Mouse (Mus musculus): ENCODE results near the gene Sult6b2. TPM values are rescaled to one million over a fixed set of nuclear protein-coding genes. Genes with fewer than 3 reads are reported as not detected.

The Sult6b2 gene
- total RNA-seq, 2 experiments from 2014 or later = not detected

DNA sequence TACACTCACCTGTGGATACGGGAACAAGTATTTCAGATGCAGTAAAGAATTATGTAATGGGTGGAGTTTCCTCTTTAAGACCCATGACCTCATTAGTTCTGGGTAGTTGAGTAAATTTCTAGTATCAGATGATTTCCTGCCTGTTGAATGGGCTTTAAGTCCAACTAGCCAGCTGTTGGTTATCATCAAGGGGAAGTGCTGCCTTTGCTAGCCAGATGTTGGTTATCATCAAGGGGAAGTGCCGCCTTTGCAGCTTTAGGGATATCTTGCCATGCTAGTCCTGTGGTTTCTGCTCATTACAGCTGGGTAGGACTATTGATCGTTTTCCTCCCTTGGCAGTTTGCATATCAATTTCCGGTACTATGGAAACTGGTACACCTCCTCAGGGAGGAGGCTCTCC, 2.0 kb upstream of the Sult6b2 start:
- intact Hi-C loops (cut with DNase I) = no loop called here
- TF ChIP-seq CTCF (IDR thresholded peaks at IDR 0.05) = no peak
- Histone ChIP-seq H3K4me3 (no peak overlapping the region), H3K27ac (no peak overlapping the region)
- no peak for DNase-seq (ENCODE audit: extremely low spot score in 1 of 2, low spot score in 2 of 2)

DNA sequence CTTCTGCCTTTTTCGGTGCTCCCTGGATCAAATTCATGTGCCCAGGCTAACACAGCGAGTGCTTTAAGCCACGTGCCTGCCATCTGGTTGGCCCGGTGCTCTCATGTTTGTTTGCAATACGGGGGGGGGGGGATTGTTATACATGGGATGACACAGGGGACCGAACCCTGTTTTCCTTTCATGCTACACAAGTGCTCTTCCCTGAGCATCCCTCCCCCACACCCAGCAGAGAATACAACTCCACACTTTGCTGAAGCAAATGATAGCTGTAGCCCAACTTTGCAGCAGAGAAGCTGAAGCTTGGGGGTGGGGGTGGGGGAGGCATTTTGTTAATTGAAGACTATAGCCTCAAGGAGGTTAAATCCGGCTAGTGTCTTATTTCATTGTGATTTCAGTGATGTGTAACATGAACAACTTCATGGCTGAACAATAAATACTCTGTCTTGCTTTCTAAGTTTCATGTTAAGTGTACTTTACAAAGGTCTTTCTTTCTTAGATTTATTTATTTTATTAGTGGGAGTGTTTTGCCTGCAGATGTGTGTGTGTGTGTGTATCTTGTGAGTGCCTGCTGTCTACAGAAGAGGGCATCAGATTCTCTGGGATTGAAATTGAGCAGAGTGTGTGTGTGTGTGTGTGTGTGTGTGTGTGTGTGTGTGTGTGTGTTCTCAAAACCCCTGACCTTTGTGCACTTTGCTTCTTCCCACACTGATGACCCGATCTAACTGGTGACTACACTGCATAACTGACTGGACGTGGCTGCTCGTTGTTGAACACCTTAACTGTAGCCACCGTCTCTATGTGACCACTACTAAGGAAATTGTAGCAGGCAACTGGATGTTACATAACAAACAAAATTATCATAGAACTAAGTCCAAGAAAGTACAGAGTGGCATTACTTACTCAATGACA, 1.4 kb downstream of the Sult6b2 start:
- intact Hi-C loops (cut with DNase I) = no loop called here

DNA sequence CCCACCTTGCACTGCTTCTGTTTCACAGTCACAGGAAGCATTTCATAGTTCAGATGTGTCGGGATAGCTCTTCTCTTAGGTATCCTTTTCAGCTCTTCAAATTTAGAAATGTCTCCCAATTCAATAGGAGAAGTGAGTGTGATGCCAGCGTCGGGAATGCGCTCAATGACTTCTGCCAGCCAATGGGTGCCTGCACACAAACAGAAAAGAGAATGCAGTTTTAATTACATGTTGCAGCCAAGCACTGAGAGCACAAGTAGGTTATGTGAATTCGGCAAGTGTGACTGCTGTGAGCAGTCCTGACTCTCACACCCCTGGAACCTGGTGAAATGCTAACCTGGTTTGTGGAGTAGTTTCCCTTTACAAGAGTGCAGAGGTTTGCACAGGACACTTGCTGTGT, 2.6 kb downstream of the Sult6b2 start:
- no peak for TF ChIP-seq CTCF (IDR thresholded peaks at IDR 0.05)
- no peak overlapping the region for H3K27ac ChIP-seq
- H3K4me3 ChIP-seq = no peak overlapping the region
- intact Hi-C loops (cut with DNase I) = no loop called here
- no peak for DNase-seq (ENCODE audit: extremely low spot score in 1 of 2, low spot score in 2 of 2)

More for the DNA sequence above, 1.4 kb downstream of the Sult6b2 start:
- H3K4me3 ChIP-seq = no peak overlapping the region
- H3K27ac ChIP-seq = no peak overlapping the region
- no peak for TF ChIP-seq CTCF (IDR thresholded peaks at IDR 0.05)
- no peak for DNase-seq (ENCODE audit: extremely low spot score in 1 of 2, low spot score in 2 of 2)

DNA sequence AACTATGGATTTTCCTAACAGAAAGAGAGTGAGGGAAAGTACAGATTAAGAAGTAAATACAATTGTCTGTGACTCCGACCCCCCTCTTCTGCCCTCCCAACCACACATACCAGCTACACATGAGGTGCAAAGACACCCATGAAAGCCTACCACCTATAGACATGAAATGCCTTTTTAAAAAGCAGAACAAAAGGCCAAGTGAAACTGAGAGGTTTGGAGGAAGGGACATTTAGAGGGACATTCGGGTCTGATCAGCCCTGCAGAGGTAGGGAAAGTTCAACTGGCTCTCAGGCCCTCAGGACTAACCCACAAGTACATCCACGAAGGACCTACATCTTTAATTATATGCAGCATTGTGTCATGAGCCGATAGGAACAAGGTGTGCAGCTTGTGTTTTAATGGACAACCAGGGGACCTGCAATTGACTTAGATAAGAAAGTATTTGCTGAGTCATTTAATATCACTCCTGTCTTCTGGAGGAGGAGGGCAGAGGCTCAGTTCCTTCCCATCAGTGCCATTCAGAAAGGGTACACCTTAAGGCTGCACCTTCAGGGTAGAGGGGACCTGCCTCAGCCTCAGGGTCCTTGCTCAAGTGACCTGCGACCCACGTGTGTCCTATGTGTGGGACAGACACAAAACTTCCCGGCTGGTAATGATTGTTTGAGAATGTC, 4.5 kb downstream of the Sult6b2 start:
- intact Hi-C loops (cut with DNase I) = no loop called here
- H3K4me3 ChIP-seq = no peak overlapping the region
- no peak overlapping the region for H3K27ac ChIP-seq
- TF ChIP-seq CTCF (IDR thresholded peaks at IDR 0.05) = no peak
- DNase-seq (ENCODE audit: extremely low spot score in 1 of 2, low spot score in 2 of 2) = no peak

DNA sequence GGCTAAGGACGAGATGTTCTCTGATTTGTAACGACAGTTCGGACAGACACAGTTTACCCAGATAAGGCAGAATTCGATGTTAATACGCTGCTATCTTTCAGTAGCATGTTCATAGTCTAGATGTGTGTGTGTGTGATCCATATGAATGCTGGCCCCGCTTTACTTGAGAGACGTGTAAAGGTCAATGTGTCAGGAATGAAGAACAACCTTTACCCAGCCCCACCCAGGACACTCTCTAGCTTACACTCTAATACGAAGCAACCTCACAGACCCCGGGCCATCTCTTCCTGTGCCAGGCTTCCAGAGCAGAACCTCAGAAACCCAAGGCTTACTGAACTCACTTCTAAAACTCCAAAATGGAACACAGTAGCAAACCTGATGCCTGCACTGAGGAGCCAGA, 5.5 kb downstream of the Sult6b2 start:
- no peak overlapping the region for H3K4me3 ChIP-seq
- H3K27ac ChIP-seq = no peak overlapping the region
- intact Hi-C loops (cut with DNase I) = no loop called here
- DNase-seq (ENCODE audit: extremely low spot score in 1 of 2, low spot score in 2 of 2) = no peak
- no peak for TF ChIP-seq CTCF (IDR thresholded peaks at IDR 0.05)

DNA sequence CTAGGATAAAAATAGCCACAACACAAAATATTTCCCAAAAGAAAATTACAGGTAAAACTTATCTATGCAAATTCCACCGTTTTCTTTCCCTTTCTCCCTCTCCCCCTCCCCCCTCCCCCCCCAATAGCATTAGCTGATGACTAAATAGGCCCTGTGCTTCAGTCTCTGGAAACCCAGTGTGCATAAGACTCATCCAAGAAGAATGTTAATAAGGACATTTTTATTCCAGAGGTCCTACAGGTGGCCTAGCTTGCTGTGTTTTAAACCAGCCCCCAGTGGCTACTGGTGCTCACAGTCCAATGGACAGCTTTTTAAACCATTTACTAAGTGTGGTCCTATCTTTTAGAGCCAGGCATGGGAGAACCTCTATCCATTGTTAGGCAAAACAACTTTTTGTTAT, 6.3 kb downstream of the Sult6b2 start:
- Histone ChIP-seq H3K4me3 (no peak overlapping the region), H3K27ac (no peak overlapping the region)
- intact Hi-C loops (cut with DNase I) = no loop called here
- no peak for DNase-seq (ENCODE audit: extremely low spot score in 1 of 2, low spot score in 2 of 2)
- no peak for TF ChIP-seq CTCF (IDR thresholded peaks at IDR 0.05)

DNA sequence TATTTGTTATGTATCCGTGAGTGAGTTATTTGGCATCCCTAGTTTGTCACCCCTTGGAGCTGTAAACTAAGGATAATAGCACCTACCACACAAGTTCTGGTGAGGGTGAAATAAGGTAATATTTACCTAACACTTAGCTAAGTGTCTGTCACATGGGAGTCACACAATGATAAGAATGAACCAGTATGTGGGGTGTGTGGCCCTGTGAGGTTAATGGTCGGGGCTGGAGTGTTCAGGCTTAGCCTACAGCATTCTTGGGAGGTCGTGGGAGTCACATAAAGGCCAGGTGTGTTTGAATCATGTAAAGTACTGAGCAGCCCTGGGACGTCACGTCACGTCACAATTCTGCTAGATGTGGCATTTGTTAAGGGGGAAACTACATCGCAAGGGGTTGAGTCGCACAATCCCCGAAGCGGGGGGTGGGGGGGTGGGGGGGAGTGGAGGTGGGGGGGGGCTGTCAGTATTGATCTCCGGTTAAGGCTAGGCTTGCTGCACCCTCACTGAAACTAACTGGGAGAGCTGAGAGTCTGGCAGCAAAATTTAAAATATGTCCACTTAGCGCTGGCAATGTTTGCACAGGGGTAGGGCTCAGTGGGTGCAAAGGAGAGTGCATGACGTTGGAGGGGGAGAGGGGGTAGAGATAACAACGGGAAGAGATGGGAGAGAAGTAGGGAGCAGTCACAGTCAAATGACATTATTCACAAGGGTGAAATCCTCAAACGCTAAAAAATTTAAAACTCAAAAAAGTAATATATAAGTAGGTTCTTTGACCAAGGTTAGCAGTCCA, 8.5 kb downstream of the Sult6b2 start:
- no peak overlapping the region for H3K27ac ChIP-seq
- no peak for TF ChIP-seq CTCF (IDR thresholded peaks at IDR 0.05)
- intact Hi-C loops (cut with DNase I) = no loop called here
- no peak for DNase-seq (ENCODE audit: extremely low spot score in 1 of 2, low spot score in 2 of 2)
- no peak overlapping the region for H3K4me3 ChIP-seq

DNA sequence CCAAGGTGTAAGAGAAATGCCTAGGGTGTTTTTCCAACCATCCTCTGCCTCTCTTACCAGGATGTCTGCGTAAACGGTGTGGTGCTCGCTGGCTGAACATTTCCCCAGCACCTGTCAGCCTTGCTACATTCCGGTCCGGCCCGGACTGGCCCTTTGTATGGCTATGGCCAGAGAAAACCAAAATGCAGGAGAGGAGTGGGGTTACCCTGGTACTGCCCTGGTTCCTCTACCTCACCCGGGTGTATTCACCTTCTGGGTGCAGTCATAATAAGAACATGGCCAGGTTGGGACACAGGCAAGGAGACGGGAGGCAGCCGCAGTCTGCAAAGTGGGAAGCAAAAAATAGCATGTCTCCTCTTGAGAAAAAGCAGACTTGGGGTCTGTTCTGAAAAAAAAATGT, 9.2 kb downstream of the Sult6b2 start:
- intact Hi-C loops (cut with DNase I) = no loop called here
- Histone ChIP-seq H3K4me3 (no peak overlapping the region), H3K27ac (no peak overlapping the region)
- no peak for DNase-seq (ENCODE audit: extremely low spot score in 1 of 2, low spot score in 2 of 2)
- no peak for TF ChIP-seq CTCF (IDR thresholded peaks at IDR 0.05)

DNA sequence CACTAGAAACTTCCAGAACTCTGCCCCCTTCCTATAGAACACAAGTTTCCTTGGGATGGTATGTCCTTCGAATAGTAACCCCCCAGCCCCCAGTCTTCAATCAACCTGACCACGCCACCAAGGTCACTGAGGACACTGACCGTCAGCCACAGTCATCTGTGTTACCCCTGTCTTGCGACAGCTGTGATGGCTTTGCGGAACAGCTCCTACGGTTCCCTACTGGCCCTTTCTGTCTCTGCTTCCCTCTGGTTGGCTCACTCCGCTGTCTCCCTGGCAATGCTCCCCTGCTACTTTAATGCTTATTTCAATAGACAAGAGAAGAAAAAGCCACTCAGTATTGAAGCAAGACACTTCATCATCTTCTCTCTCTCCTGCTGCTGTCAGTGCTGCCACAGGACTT, 10.8 kb downstream of the Sult6b2 start:
- DNase-seq (ENCODE audit: extremely low spot score in 1 of 2, low spot score in 2 of 2) = no peak

DNA sequence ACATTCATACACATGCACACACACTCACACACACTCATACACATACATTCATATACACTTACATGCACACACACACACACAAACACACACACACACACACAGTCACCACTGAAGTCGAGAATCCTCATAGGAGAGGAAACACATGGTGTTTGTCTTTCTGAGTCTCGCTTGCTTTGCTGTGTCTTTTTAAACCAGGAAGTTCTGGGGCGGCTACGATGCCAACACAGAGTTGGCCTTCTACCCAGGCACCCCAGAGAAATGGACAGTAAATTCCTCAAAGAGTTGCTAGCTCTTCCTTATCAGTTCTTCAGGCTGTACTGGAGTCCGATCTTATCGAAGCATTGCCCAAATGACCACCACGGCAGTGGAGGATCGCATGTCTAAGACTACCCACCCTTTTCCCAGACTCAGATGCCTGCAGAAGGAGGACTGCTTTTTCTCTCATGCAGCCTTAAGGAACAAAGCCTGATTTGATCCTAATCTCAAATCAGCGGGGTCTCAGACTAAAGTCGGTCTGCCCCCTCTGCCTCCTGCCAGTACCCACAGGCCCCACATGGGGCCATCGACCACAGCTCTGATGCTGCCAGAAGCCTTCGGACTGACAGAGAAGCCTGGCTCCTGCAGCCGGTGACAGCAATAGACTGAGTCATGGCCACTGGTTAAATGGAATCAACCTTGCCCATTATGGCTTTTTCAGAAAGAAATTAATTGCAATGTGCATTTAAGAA, 11.9 kb downstream of the Sult6b2 start:
- Histone ChIP-seq H3K4me3 (no peak overlapping the region), H3K27ac (no peak overlapping the region)
- no peak for TF ChIP-seq CTCF (IDR thresholded peaks at IDR 0.05)
- no peak for DNase-seq (ENCODE audit: extremely low spot score in 1 of 2, low spot score in 2 of 2)
- intact Hi-C loops (cut with DNase I) = no loop called here

More for the DNA sequence above, 10.8 kb downstream of the Sult6b2 start:
- TF ChIP-seq CTCF (IDR thresholded peaks at IDR 0.05) = no peak
- H3K4me3 ChIP-seq = no peak overlapping the region
- H3K27ac ChIP-seq = no peak overlapping the region
- intact Hi-C loops (cut with DNase I) = no loop called here

DNA sequence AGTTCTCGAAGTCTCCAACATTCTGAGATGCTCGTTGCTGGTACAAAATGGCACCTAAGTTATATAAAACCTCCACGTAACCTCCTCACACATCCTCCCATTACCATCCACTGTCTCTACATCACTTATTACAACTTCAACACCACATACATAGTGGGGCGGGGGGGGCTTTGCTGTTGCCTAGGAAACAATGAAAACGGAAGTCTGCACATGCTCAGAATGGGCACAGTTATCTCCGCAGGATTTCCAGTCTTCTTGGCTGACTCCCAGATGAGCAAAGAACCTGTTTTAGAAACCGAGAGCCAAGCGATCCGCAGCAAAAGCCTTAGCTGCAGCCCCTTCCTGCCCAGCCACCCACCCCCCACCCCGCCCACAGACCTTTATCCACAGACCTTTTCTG, 14.6 kb downstream of the Sult6b2 start:
- Histone ChIP-seq H3K4me3 (no peak overlapping the region), H3K27ac (no peak overlapping the region)
- intact Hi-C loops (cut with DNase I) = no loop called here
- no peak for TF ChIP-seq CTCF (IDR thresholded peaks at IDR 0.05)
- DNase-seq (ENCODE audit: extremely low spot score in 1 of 2, low spot score in 2 of 2) = no peak
